In the genomic region with DNA sequence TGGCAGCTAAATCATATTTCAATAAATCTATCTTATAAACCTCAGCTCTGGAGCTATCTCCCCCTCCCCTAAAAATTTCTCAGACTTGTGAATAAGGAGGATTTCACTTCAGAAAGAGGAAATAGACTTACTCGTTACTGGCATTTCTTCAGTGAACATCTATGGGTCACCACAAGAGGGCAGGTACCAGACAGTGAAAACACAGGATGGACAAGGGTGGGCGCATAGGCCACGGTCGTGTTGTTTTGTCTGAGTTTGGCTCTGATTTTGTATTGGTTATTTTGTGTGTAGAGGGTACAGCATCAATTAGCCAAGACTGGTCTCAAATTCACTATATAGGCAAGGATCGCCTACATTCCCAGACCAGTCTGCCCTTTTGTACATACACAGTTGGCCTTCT, we compare ENCODE assay signal across 12 mouse cellular contexts.
DNase-seq lines count a peak whose midpoint lies in the region; ATAC-seq and TF ChIP-seq lines count a peak whose summit lies in the region.
"Had no signal": no experiment of that assay in that cellular context is flagged by ENCODE, and none has a peak within 500 bp of the region (broad histone marks: within the 10 kb centered on the region; RNA-seq: fewer than 3 reads in every experiment).

No protein-coding gene starts in this region.

- no peak overlapping the region for H3K4me2 ChIP-seq in hindbrain, embryonic 11.5 days (replicated peaks; ENCODE audit: low read depth, low read length)
- H3K4me2 ChIP-seq in hindbrain, embryonic 14.5 days (replicated peaks) = no peak overlapping the region
- H3K4me2 ChIP-seq: limb, embryonic 13.5 days; midbrain, embryonic 12.5 days had no signal

- no peak for TF ChIP-seq CTCF in thymus, adult 2 months (IDR thresholded peaks at IDR 0.05; ENCODE audit: borderline replicate concordance, control insufficient read depth, extremely low read depth, insufficient read depth, low read length, poor library complexity)

- no peaks in the 10 kb centered on the region for H3K36me3 ChIP-seq in hindbrain, embryonic 11.5 days (ENCODE audit: control insufficient read depth, insufficient read depth, low read length)
- H3K36me3 ChIP-seq in hindbrain, embryonic 14.5 days (replicated peaks; ENCODE audit: control insufficient read depth, insufficient read depth) = no peaks in the 10 kb centered on the region
- H3K36me3 ChIP-seq in thymus, adult 2 months (ENCODE audit: control insufficient read depth, insufficient read depth, low read length) = no peaks in the 10 kb centered on the region
- H3K36me3 ChIP-seq: limb, embryonic 13.5 days; midbrain, embryonic 12.5 days had no signal

- H3K4me1 ChIP-seq in hindbrain, embryonic 11.5 days (replicated peaks; ENCODE audit: control insufficient read depth, insufficient read depth, low read length) = no peaks in the 10 kb centered on the region
- no peaks in the 10 kb centered on the region for H3K4me1 ChIP-seq in hindbrain, embryonic 14.5 days (replicated peaks; ENCODE audit: control insufficient read depth, insufficient read depth, low read length)
- peaks cover 33% of the 10 kb centered on the region for H3K4me1 ChIP-seq in thymus, adult 2 months (replicated peaks; ENCODE audit: control insufficient read depth, insufficient read depth, low read length)

- no peak overlapping the region for H3K9ac ChIP-seq in hindbrain, embryonic 11.5 days (ENCODE audit: low read depth, low read length)
- H3K9ac ChIP-seq in hindbrain, embryonic 14.5 days = no peak overlapping the region
- H3K9ac ChIP-seq: limb, embryonic 13.5 days; midbrain, embryonic 12.5 days had no signal

- H3K4me3 ChIP-seq in hindbrain, embryonic 11.5 days (ENCODE audit: low read depth, low read length) = no peak overlapping the region
- H3K4me3 ChIP-seq in hindbrain, embryonic 14.5 days (replicated peaks; ENCODE audit: low read length) = no peak overlapping the region
- no peak overlapping the region for H3K4me3 ChIP-seq in thymus, adult 2 months (ENCODE audit: control insufficient read depth, insufficient read depth, low read length)
- H3K4me3 ChIP-seq: limb, embryonic 13.5 days; midbrain, embryonic 12.5 days had no signal

- H3K27me3 ChIP-seq in hindbrain, embryonic 11.5 days (ENCODE audit: control insufficient read depth, insufficient read depth, low read length) = 0 out of 2 replicates have a peak, but pooled peaks cover 3% of the 10 kb centered on the region
- peaks cover 9% of the 10 kb centered on the region for H3K27me3 ChIP-seq in hindbrain, embryonic 14.5 days (ENCODE audit: control insufficient read depth, insufficient read depth, low read length)
- H3K27me3 ChIP-seq in thymus, adult 2 months (ENCODE audit: control insufficient read depth, insufficient read depth, low read length) = no peaks in the 10 kb centered on the region

- H3K27ac ChIP-seq in hindbrain, embryonic 11.5 days (ENCODE audit: low read depth, low read length) = no peak overlapping the region
- H3K27ac ChIP-seq in hindbrain, embryonic 14.5 days = no peak overlapping the region
- no peak overlapping the region for H3K27ac ChIP-seq in thymus, adult 2 months (ENCODE audit: control insufficient read depth, insufficient read depth, low read length)
- H3K27ac ChIP-seq: limb, embryonic 13.5 days; midbrain, embryonic 12.5 days had no signal

- no peaks in the 10 kb centered on the region for H3K9me3 ChIP-seq in hindbrain, embryonic 11.5 days (ENCODE audit: control insufficient read depth, low read length)
- H3K9me3 ChIP-seq in hindbrain, embryonic 14.5 days (ENCODE audit: control insufficient read depth, low read length) = no peaks in the 10 kb centered on the region
- H3K9me3 ChIP-seq: limb, embryonic 13.5 days; midbrain, embryonic 12.5 days had no signal

- TF ChIP-seq POLR2A in thymus, adult 2 months (IDR thresholded peaks at IDR 0.05; ENCODE audit: control insufficient read depth, extremely low read depth, insufficient read depth, low read length, poor library complexity) = no peak

- DNase-seq in cerebellum, postnatal 10 days = peak; percentile 69 to 76
- DNase-seq in cerebellum, adult 8-10 months = no peak
- peak; percentile 17 for DNase-seq in hindbrain, embryonic 11.5 days (ENCODE audit: low spot score)
- no peak for DNase-seq in hindbrain, embryonic 14.5 days (ENCODE audit: low spot score)
- DNase-seq in retina, postnatal 1 day = peak; percentile 43
- no peak for DNase-seq in retina, embryonic 14.5 days (ENCODE audit: low spot score)
- DNase-seq in frontal cortex, postnatal 25 days (ENCODE audit: low spot score in 2 of 2) = no peak
- no peak for DNase-seq in thymus, adult 2 months
- DNase-seq: kidney, adult 18-20 months; lung, postnatal 10 days had no signal

- ATAC-seq in hindbrain, embryonic 11.5 days (ENCODE audit: low FRiP score) = no peak
- no peak for ATAC-seq in hindbrain, embryonic 14.5 days (ENCODE audit: low FRiP score)

- WGBS in hindbrain, embryonic 11.5 days = 64% methylated on average over 5 of the region's 5 CpGs
- WGBS in hindbrain, embryonic 14.5 days = 69% methylated on average over 5 of the region's 5 CpGs
- 65% methylated on average over 5 of the region's 5 CpGs for WGBS in thymus, adult 2 months

Comparison
In these comparisons a context has a peak if more than half of its experiments do, and no peak if none do; other contexts are left out.
1. DNase-seq: peak in cerebellum, postnatal 10 days (2 of 2), hindbrain, embryonic 11.5 days (single experiment) and retina, postnatal 1 day (single experiment); none in cerebellum, adult 8-10 months (single experiment), hindbrain, embryonic 14.5 days (single experiment), retina, embryonic 14.5 days (single experiment), frontal cortex, postnatal 25 days (0 of 2) and thymus, adult 2 months (single experiment).